Mouse (Mus musculus) fibroblast of lung, adult 2 months (primary cell): Measurements from ENCODE around the gene Cd8b1.

Experiments
- DNase-seq: peaks from one replicate; pipeline ENCODE4 v3.0.0-alpha.2; 2011; ENCODE audit warnings: low read depth

Cd8b1 gene

GRCm38 (mm10) chr6:71351201-71351600, 28.6 kb downstream of the Cd8b1 start:
- DNase-seq, result no peak

- DNase-seq, result no peak
Measured at GRCm38 (mm10) chr6:71352201-71352600, 29.6 kb downstream of the Cd8b1 start.

GRCm38 (mm10) chr6:71352866-71353427, 30.4 kb downstream of the Cd8b1 start:
- no peak for DNase-seq

- no peak for DNase-seq
Measured at GRCm38 (mm10) chr6:71353722-71354121, 31.1 kb downstream of the Cd8b1 start.

GRCm38 (mm10) chr6:71357493-71357892, 34.9 kb downstream of the Cd8b1 start:
- no peak for DNase-seq

GRCm38 (mm10) chr6:71360221-71360620, 37.6 kb downstream of the Cd8b1 start:
- no peak for DNase-seq

- DNase-seq, result no peak
Measured at GRCm38 (mm10) chr6:71360751-71361150, 38.2 kb downstream of the Cd8b1 start.

- DNase-seq, result no peak
Measured at GRCm38 (mm10) chr6:71361156-71361670, 38.6 kb downstream of the Cd8b1 start.

GRCm38 (mm10) chr6:71363995-71364394, 41.4 kb downstream of the Cd8b1 start:
- no peak for DNase-seq

GRCm38 (mm10) chr6:71369416-71369815, 46.8 kb downstream of the Cd8b1 start:
- DNase-seq, result no peak

GRCm38 (mm10) chr6:71371085-71371605, 48.6 kb downstream of the Cd8b1 start:
- DNase-seq, result no peak

- DNase-seq, result no peak
Measured at GRCm38 (mm10) chr6:71372041-71372720, 49.6 kb downstream of the Cd8b1 start.

- DNase-seq, result no peak
Measured at GRCm38 (mm10) chr6:71373249-71373775, 50.7 kb downstream of the Cd8b1 start, which contains the start of gene Cd8a. TSS of gene Cd8a (plus strand) at chr6:71373427.

- no peak for DNase-seq
Measured at GRCm38 (mm10) chr6:71374311-71374829, 51.8 kb downstream of the Cd8b1 start.

- no peak for DNase-seq
Measured at GRCm38 (mm10) chr6:71374921-71375320, 52.3 kb downstream of the Cd8b1 start.

GRCm38 (mm10) chr6:71376711-71377110, 54.1 kb downstream of the Cd8b1 start:
- DNase-seq, result no peak

- DNase-seq, result no peak
Measured at GRCm38 (mm10) chr6:71381654-71382053, 59.1 kb downstream of the Cd8b1 start.
